Mouse (Mus musculus): Measurements from ENCODE around the gene Haus7. TPM values are rescaled to one million over a fixed set of nuclear protein-coding genes. Genes with fewer than 3 reads are reported as not detected.

Haus7 gene
- polyA plus RNA-seq, 1 experiment from 2014 or later = 70.0 TPM

DNA sequence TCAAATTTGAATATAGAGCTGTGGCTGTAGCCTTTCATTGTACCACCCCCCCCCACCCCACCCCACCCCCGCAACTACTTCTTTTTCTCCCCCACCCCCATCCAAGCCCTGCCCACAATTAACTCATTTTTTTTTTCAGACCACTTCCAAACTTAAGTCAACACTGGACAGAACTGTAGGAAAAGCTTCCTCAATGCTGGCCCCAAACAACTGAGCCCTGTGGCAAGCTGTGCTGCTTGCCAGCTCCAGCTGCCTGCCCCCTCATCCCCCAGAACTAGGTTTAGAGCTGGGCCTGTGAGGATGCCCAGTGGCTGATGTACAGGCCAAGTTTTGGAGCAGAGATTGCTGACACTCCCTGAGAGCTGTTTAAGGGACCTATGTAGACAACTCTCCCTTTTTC lies 9.9 kb upstream of the Haus7 start:
- WGBS = 50% methylated on average over 1 of the region's 1 CpGs
- Histone ChIP-seq H3K9ac (replicated peaks; ENCODE audit: low read length) (no peak overlapping the region), H3K9me3 (ENCODE audit: low read length) (no peaks in the 10 kb centered on the region), H3K4me3 (ENCODE audit: low read length) (no peak overlapping the region), H3K4me1 (ENCODE audit: insufficient read depth, low read length) (no peaks in the 10 kb centered on the region), H3K27me3 (ENCODE audit: insufficient read depth, low read length) (peaks cover 8% of the 10 kb centered on the region; the same call in 1 of the 2 replicates), H3K36me3 (ENCODE audit: insufficient read depth, low read length) (no peaks in the 10 kb centered on the region), H3K4me2 (replicated peaks; ENCODE audit: low read depth, low read length) (no peak overlapping the region), H3K27ac (ENCODE audit: low read length) (0 out of 2 replicates have a peak overlapping the region, but pooled peaks have one; percentile 29)
- ATAC-seq (ENCODE audit: low FRiP score, low TSS enrichment) = no peak

DNA sequence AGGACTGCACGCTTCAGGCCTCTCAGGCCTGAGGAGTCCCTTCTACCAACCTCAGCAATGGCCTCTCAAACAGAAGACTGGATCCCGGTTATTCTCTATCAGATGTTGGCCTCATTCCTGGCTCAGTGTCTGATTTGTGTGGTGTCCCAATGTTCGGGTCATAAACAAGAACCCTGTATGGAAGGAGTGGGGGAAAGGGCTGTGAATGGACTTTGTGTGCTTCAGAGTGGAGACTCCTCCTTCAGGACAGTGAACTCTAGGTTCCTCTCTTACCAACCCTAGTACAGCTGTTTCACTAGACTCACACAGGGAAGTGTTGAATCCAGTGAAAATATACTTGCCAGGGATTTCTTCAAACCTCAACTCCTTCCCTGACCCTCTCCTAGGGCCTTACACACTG lies 9.5 kb upstream of the Haus7 start:
- Histone ChIP-seq H3K36me3 (ENCODE audit: insufficient read depth, low read length) (no peaks in the 10 kb centered on the region), H3K9ac (replicated peaks; ENCODE audit: low read length) (no peak overlapping the region), H3K4me1 (ENCODE audit: insufficient read depth, low read length) (no peaks in the 10 kb centered on the region), H3K4me2 (replicated peaks; ENCODE audit: low read depth, low read length) (no peak overlapping the region), H3K27me3 (ENCODE audit: insufficient read depth, low read length) (peaks cover 8% of the 10 kb centered on the region; the same call in 1 of the 2 replicates), H3K9me3 (ENCODE audit: low read length) (no peaks in the 10 kb centered on the region), H3K27ac (ENCODE audit: low read length) (0 out of 2 replicates have a peak overlapping the region, but pooled peaks have one; percentile 8), H3K4me3 (ENCODE audit: low read length) (no peak overlapping the region)
- no peak for ATAC-seq (ENCODE audit: low FRiP score, low TSS enrichment)
- 76% methylated on average over 3 of the region's 3 CpGs for WGBS

DNA sequence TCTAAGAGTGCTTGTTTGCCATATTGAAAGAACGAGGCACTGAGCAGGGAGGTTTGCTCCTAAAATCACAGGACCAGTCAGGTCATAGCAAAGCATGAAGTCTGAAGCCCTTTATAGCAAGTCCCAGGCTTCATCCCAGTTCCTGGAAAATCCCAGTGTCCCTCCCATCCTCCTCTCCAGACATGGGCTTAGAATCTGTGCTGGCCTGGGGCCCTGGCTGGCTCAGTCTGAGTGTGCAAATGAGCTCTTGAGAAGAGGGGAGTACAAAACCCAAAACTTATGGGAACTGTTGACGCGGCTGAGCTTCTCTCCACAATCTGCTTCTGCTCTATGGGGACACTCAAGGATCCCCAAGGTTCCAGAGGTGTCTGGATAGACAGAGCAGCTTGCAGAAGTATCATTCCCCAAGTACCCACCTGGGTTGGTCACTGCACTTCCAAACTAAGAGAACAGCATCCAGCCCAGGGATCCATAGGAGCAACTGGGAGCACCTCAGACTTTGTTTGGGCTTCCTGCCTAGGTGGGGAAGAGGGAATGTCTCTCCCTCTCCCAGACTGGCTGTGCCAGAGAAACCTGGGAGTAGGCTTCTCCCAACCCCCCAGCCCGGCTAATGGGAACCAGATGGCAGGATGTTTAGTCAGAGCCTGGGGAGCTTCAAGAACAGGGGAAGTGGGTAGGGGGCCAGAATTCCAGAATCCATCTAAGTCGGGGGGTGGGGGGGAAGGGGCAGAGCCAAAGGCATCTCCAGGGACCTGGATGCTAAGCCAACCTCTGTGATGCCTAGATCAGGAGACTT lies 8.8 kb upstream of the Haus7 start:
- WGBS = 71% methylated on average over 4 of the region's 5 CpGs
- Histone ChIP-seq H3K4me2 (replicated peaks; ENCODE audit: low read depth, low read length) (no peak overlapping the region), H3K27ac (ENCODE audit: low read length) (peak overlapping the region; percentile 29; the same call in 1 of the 2 replicates), H3K27me3 (ENCODE audit: insufficient read depth, low read length) (peaks cover 8% of the 10 kb centered on the region; the same call in 1 of the 2 replicates), H3K9ac (replicated peaks; ENCODE audit: low read length) (no peak overlapping the region), H3K4me3 (ENCODE audit: low read length) (no peak overlapping the region), H3K36me3 (ENCODE audit: insufficient read depth, low read length) (no peaks in the 10 kb centered on the region), H3K9me3 (ENCODE audit: low read length) (no peaks in the 10 kb centered on the region), H3K4me1 (ENCODE audit: insufficient read depth, low read length) (no peaks in the 10 kb centered on the region)
- ATAC-seq (ENCODE audit: low FRiP score, low TSS enrichment) = no peak

DNA sequence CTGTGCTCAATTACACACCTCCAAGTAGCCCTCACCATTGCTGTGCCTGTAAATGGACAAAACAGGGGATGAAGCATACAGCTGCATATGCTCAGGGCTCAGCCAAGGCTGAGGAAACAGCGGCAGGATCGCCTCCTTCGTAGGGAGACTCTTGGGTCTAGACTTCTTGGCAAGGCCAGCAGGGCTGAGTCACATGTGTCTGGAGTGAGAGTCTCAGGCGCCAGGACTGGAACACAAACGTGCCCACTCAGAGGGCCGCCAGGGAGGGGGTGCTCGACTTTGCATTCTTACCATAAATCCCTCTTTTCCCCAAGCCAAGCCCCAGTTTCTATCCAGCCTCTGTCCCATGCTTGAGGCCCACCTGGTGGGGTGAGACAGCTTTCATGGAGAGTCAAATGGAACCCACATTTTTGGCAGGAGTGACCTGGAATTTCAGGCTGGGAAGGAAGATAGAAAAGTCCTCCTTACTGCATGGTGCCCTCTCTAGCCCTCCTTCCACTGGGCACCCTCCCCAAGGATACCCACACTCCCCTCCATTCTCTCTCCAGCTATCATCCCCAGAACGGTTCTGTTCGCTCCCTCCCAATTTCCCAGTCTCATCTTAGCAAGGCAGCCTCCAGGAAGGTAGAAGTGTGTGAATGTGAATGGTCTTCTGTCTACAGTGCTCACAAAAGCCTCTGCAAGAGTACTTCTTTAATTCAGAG lies 6.8 kb upstream of the Haus7 start:
- Histone ChIP-seq H3K4me2 (replicated peaks; ENCODE audit: low read depth, low read length) (no peak overlapping the region), H3K36me3 (ENCODE audit: insufficient read depth, low read length) (no peaks in the 10 kb centered on the region), H3K27ac (ENCODE audit: low read length) (no peak overlapping the region), H3K9me3 (ENCODE audit: low read length) (no peaks in the 10 kb centered on the region), H3K4me1 (ENCODE audit: insufficient read depth, low read length) (no peaks in the 10 kb centered on the region), H3K9ac (replicated peaks; ENCODE audit: low read length) (no peak overlapping the region), H3K27me3 (ENCODE audit: insufficient read depth, low read length) (peaks cover 5% of the 10 kb centered on the region; the same call in 1 of the 2 replicates), H3K4me3 (ENCODE audit: low read length) (no peak overlapping the region)
- WGBS = 55% methylated on average over 9 of the region's 9 CpGs
- no peak; the same call in 1 of the 2 replicates for ATAC-seq (ENCODE audit: low FRiP score, low TSS enrichment)

DNA sequence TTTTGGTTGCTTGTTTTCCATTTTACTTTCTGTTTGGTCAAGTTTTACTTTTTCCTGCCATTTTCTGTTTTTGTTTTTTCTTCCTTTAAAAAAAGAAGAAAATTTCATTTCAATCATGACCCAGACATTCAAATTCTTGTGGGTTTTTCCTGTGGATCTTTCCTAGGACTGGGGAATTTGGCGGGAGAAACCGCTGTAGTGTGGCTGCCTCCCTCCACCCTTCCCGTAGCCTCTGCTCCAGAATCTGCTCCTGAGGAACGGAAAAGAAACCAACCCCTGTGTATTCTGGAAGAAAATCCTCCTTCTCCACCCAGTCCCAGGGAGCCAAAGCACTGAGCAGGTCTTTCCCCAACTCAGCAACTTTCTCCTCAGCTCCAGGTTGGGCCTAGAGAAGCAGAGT lies 1.9 kb upstream of the Haus7 start:
- Histone ChIP-seq H3K4me2 (replicated peaks; ENCODE audit: low read depth, low read length) (no peak overlapping the region), H3K36me3 (ENCODE audit: insufficient read depth, low read length) (no peaks in the 10 kb centered on the region), H3K4me3 (ENCODE audit: low read length) (no peak overlapping the region), H3K27me3 (ENCODE audit: insufficient read depth, low read length) (no peaks in the 10 kb centered on the region; the same call in 1 of the 2 replicates), H3K9ac (replicated peaks; ENCODE audit: low read length) (no peak overlapping the region), H3K27ac (ENCODE audit: low read length) (no peak overlapping the region), H3K4me1 (ENCODE audit: insufficient read depth, low read length) (no peaks in the 10 kb centered on the region), H3K9me3 (ENCODE audit: low read length) (no peaks in the 10 kb centered on the region)
- WGBS = 74% methylated on average over 4 of the region's 4 CpGs
- no peak for ATAC-seq (ENCODE audit: low FRiP score, low TSS enrichment)

DNA sequence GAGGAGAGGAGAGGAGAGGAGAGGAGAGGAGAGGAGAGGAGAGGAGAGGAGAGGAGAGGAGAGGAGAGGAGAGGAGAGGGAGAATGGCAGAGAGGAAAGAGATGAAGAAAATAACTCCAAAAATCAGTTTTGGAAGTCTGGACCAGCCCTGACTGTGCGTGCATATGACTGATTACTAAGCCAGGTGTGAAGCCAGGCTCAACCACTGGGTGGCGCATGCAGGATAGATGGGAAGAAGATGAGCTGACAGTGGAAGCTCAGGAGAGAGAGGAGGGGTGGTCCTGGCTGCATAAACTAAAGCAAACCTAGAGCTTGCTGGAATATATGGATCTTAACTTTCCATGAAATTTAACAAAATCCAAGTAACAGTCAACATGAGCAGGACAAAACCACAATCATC lies 6.9 kb downstream of the Haus7 start:
- H3K9me3 ChIP-seq (ENCODE audit: low read length) = no peaks in the 10 kb centered on the region
- no peak overlapping the region for H3K4me3 ChIP-seq (ENCODE audit: low read length)
- no peak overlapping the region for H3K9ac ChIP-seq (replicated peaks; ENCODE audit: low read length)
- 0 out of 2 replicates have a peak, but pooled peaks cover 3% of the 10 kb centered on the region for H3K36me3 ChIP-seq (ENCODE audit: insufficient read depth, low read length)
- ATAC-seq (ENCODE audit: low FRiP score, low TSS enrichment) = no peak
- H3K4me2 ChIP-seq (replicated peaks; ENCODE audit: low read depth, low read length) = no peak overlapping the region
- H3K27me3 ChIP-seq (ENCODE audit: insufficient read depth, low read length) = peaks cover 4% of the 10 kb centered on the region; the same call in 1 of the 2 replicates
- H3K4me1 ChIP-seq (ENCODE audit: insufficient read depth, low read length) = no peaks in the 10 kb centered on the region
- H3K27ac ChIP-seq (ENCODE audit: low read length) = no peak overlapping the region
- WGBS = 20% methylated on average over 2 of the region's 2 CpGs

DNA sequence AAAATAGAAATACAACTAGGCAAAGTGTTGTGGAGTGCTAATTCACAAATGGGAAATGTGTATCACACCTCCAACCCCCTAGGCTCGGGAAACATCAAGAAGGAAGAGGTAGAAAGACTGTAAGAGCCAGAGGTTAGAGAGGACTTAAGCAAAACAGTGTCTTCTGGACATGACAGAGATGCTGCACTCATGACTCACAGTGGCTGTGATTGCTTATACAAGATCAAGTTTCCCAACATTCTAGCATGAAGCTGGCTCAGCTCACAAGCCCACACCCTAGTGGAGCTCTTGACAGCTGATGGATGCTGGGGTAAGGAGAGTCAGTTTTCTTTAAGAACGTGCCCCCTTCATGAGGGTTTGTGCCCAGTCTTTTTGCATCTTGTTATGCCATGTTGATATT lies 17.4 kb downstream of the Haus7 start:
- H3K4me3 ChIP-seq (ENCODE audit: low read length) = no peak overlapping the region
- ATAC-seq (ENCODE audit: low FRiP score, low TSS enrichment) = no peak
- no peaks in the 10 kb centered on the region for H3K9me3 ChIP-seq (ENCODE audit: low read length)
- H3K4me1 ChIP-seq (ENCODE audit: insufficient read depth, low read length) = no peaks in the 10 kb centered on the region
- H3K4me2 ChIP-seq (replicated peaks; ENCODE audit: low read depth, low read length) = no peak overlapping the region
- H3K27me3 ChIP-seq (ENCODE audit: insufficient read depth, low read length) = 0 out of 2 replicates have a peak, but pooled peaks cover 3% of the 10 kb centered on the region
- 0 out of 2 replicates have a peak, but pooled peaks cover 4% of the 10 kb centered on the region for H3K36me3 ChIP-seq (ENCODE audit: insufficient read depth, low read length)
- WGBS = 46% methylated on average over 2 of the region's 2 CpGs
- no peak overlapping the region for H3K9ac ChIP-seq (replicated peaks; ENCODE audit: low read length)
- no peak overlapping the region for H3K27ac ChIP-seq (ENCODE audit: low read length)

DNA sequence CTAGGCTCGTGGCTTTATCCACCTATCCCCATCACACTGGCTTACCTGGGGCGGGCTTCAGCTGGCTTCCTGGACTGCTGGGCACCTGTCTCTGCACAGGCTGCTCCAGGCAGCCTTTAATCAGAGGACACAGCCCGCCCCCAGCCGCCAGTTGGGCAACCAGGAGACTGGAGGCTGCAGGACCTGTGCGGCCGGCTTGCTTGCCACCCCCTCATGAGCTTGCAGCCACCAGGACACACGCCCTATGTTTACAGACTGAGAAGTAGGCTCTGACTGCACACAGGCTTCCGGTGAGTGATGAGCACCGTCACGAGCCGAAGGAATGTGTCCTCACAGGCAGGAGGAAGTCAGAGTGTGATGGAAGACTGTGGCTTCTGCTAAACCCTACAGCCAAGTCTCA lies 23.6 kb downstream of the Haus7 start, which contains the start of gene Trex2:
Gene Trex2 (minus strand): TSS at position 93 of the 400 bp plus-strand sequence.
- Histone ChIP-seq H3K4me1 (ENCODE audit: insufficient read depth, low read length) (no peaks in the 10 kb centered on the region), H3K4me3 (ENCODE audit: low read length) (no peak within 1 kb of the TSS), H3K9me3 (ENCODE audit: low read length) (no peaks in the 10 kb centered on the region), H3K36me3 (ENCODE audit: insufficient read depth, low read length) (0 out of 2 replicates have a peak, but pooled peaks cover 4% of the 10 kb centered on the region), H3K9ac (replicated peaks; ENCODE audit: low read length) (no peak within 1 kb of the TSS), H3K27me3 (ENCODE audit: insufficient read depth, low read length) (0 out of 2 replicates have a peak, but pooled peaks cover 3% of the 10 kb centered on the region), H3K4me2 (replicated peaks; ENCODE audit: low read depth, low read length) (no peak within 1 kb of the TSS), H3K27ac (ENCODE audit: low read length) (no peak within 1 kb of the TSS)
- WGBS = 72% methylated on average over 11 of the region's 11 CpGs
- ATAC-seq (ENCODE audit: low FRiP score, low TSS enrichment) = no peak

DNA sequence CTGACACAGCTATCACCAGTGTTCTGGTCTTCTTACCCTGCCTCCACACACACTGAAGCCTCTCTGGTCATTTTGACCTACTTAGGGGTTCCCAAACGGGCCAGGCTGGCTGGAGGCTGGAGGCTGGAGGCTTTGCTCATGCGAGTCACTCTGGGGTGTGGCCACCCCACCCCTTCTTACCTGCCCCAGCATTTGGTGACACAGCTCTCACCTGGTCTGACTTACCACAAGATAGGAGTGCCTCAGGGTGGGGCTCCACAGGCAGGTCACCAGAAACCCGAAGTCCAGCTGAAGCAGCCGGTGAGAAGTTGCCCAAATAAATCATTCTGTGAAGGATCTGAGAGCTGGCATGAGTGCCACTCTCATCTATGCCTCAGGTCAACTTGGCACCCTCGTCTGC lies 26.0 kb downstream of the Haus7 start:
- Histone ChIP-seq H3K27me3 (ENCODE audit: insufficient read depth, low read length) (0 out of 2 replicates have a peak, but pooled peaks cover under 1% of the 10 kb centered on the region), H3K9ac (replicated peaks; ENCODE audit: low read length) (no peak overlapping the region), H3K4me2 (replicated peaks; ENCODE audit: low read depth, low read length) (no peak overlapping the region), H3K9me3 (ENCODE audit: low read length) (no peaks in the 10 kb centered on the region), H3K36me3 (ENCODE audit: insufficient read depth, low read length) (0 out of 2 replicates have a peak, but pooled peaks cover 4% of the 10 kb centered on the region), H3K4me1 (ENCODE audit: insufficient read depth, low read length) (no peaks in the 10 kb centered on the region), H3K4me3 (ENCODE audit: low read length) (no peak overlapping the region), H3K27ac (ENCODE audit: low read length) (no peak overlapping the region)
- no peak for ATAC-seq (ENCODE audit: low FRiP score, low TSS enrichment)
- WGBS = 79% methylated on average over 5 of the region's 5 CpGs

Data from kidney, embryonic 16.5 days (tissue).